Mouse (Mus musculus) hindbrain, embryonic 11.5 days (tissue): Measurements from ENCODE around the gene Madcam1. TPM values are rescaled to one million over a fixed set of nuclear protein-coding genes. Genes with fewer than 3 reads are reported as not detected.

ENCODE experiments used
- ATAC-seq: fragments of 200-750 bp; cut with Nextera tagmentation; 2 replicates; pipeline ENCODE4 v1.8.0; 2017; ENCODE audit warnings: mild to moderate bottlenecking, moderate TSS enrichment, moderate library complexity; ENCODE audit not compliant: low FRiP score
- DNase-seq: peaks from one replicate; pipeline ENCODE4 v3.0.0-alpha.2; 2015; ENCODE audit warnings: low spot score
- H3K27ac ChIP-seq: fragments of 300-500 bp; sonication (generic); 2 replicates; pipeline ENCODE4 v1.5.1; 2014; ENCODE audit warnings: mild to moderate bottlenecking, low read depth, low read length
- H3K27me3 ChIP-seq: fragments of 300-500 bp; sonication (generic); 2 replicates; pipeline ENCODE4 v1.6.1; 2014; ENCODE audit warnings: mild to moderate bottlenecking, low read length, moderate library complexity, mixed read lengths; ENCODE audit not compliant: control insufficient read depth, insufficient read depth
- H3K36me3 ChIP-seq: fragments of 300-500 bp; sonication (generic); 2 replicates; pipeline ENCODE4 v1.6.1; 2014; ENCODE audit warnings: mild to moderate bottlenecking, low read length, moderate library complexity, mixed read lengths; ENCODE audit not compliant: control insufficient read depth, insufficient read depth
- H3K4me1 ChIP-seq: fragments of 300-500 bp; sonication (generic); replicated peaks from 2 replicates; pipeline ENCODE4 v1.6.1; 2014; ENCODE audit warnings: low read length, mixed read lengths; ENCODE audit not compliant: control insufficient read depth, insufficient read depth
- H3K4me2 ChIP-seq: fragments of 300-500 bp; sonication (generic); replicated peaks from 2 replicates; pipeline ENCODE4 v1.6.1; 2014; ENCODE audit warnings: mild to moderate bottlenecking, low read depth, low read length
- H3K4me3 ChIP-seq: fragments of 300-500 bp; sonication (generic); 2 replicates; pipeline ENCODE4 v1.5.1; 2014; ENCODE audit warnings: low read depth, low read length
- H3K9ac ChIP-seq: fragments of 300-500 bp; sonication (generic); 2 replicates; pipeline ENCODE4 v1.6.1; 2014; ENCODE audit warnings: low read depth, low read length
- H3K9me3 ChIP-seq: fragments of 300-500 bp; sonication (generic); 2 replicates; pipeline ENCODE4 v1.6.1; 2016; ENCODE audit warnings: low read length; ENCODE audit not compliant: control insufficient read depth
- WGBS: fragments of 180-500 bp; shearing (Covaris S2); extraction: QIAGEN DNeasy Blood & Tissue Kit; methylation state at CpG from one replicate; pipeline ENCODE4 v1.1.7; 2014; 5-methylcytosine and 5-hydroxymethylcytosine counted together
- polyA plus RNA-seq: library from polyadenylated mRNA; unstranded; fragments of >200 nt; fragmentation: Nextera tagmentation; extraction: Ambion mirVana; gene quantifications from 2 replicates; pipeline ENCODE4 v1.2.1, GENCODE M21; 2014

Madcam1 gene
- polyA plus RNA-seq, 1 experiment from 2014 or later: 1.6 TPM

DNA sequence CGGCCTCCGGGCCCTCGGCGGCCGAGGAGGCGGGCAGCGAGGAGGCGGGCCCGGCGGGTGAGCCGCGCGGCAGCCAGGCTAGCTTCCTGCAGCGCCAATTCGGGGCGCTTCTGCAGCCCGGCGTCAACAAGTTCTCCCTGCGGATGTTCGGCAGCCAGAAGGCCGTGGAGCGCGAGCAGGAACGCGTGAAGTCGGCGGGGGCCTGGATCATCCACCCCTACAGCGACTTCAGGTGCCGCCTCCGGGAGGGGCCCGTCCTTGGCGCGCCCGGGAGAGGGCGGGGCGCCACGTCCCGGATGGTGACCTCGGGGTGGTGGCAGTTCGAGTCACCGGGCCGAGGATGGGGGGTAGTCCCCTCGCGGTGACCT, 52.6 kb downstream of the Madcam1 start:
- DNase-seq (peak; percentile 51), ATAC-seq (no peak)
- H3K9me3 ChIP-seq: no peaks in the 10 kb centered on the region
- H3K9ac ChIP-seq: 0 out of 2 replicates have a peak overlapping the region, but pooled peaks have one; percentile 3
- H3K27ac ChIP-seq: no peak overlapping the region
- H3K4me1 ChIP-seq: no peaks in the 10 kb centered on the region
- no peaks in the 10 kb centered on the region for H3K36me3 ChIP-seq
- peak overlapping the region; percentile 37 for H3K4me3 ChIP-seq
- H3K27me3 ChIP-seq: peaks cover 45% of the 10 kb centered on the region
- H3K4me2 ChIP-seq: peak overlapping the region; percentile 73
- WGBS: 1% methylated on average over 41 of the region's 44 CpGs

DNA sequence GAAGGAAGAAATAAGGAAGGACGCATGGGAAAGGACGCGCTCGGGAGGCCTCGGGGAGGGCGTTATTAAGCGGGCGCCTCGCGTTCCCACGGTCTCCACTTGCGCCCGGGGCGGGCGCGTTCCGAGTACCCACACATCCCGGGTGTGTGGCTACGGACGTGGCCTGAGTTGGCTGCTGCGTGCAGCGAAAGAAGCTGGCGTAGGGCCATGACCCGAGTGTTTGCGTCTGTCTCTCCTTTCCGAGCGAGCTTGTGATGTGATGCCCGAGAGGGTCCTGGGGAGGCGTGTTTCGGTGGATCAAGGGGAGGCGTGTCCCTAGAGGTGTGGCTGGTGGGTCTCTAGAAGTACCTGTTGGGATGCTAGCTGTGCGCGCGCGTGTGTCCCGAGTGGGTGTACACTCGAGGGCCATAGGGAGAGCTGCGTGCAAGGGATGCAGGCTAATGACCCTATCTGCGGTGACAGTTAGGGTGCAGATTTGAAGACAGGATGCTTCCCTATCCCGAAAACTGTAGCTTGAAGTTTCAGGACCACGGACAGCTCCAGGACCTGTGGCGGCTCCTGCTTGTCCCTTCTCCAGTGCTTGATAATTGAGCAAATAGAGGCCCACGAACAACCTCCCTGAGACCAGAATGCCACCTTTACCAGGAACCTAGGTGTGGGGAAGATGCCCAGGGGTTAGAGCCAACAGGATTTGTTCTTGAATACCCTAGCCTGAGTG, 53.4 kb downstream of the Madcam1 start:
- no peak for ATAC-seq
- peak; percentile 83 for DNase-seq
- Histone ChIP-seq H3K36me3 (no peaks in the 10 kb centered on the region), H3K27ac (no peak overlapping the region), H3K4me3 (peak overlapping the region; percentile 37; the same call in 1 of the 2 replicates), H3K4me1 (no peaks in the 10 kb centered on the region), H3K9ac (no peak overlapping the region), H3K4me2 (peak overlapping the region; percentile 73), H3K27me3 (peaks cover 45% of the 10 kb centered on the region), H3K9me3 (no peaks in the 10 kb centered on the region)
- 5% methylated on average over 43 of the region's 43 CpGs for WGBS

Other genes starting within 250 kb of the Madcam1 start
- gene Vmn2r83, start 195.8 kb upstream of the Madcam1 start, polyA plus RNA-seq: not detected in 2 replicates
- 12.4 and 16.1 TPM in 2 replicates for gene Plpp2, start 130.8 kb upstream of the Madcam1 start, polyA plus RNA-seq
- 35.4 and 37.8 TPM in 2 replicates for gene Mier2, start 109.4 kb upstream of the Madcam1 start, polyA plus RNA-seq
- gene Theg, start 77.2 kb upstream of the Madcam1 start, polyA plus RNA-seq: not detected in 2 replicates
- 0.06 and 0.19 TPM in 2 replicates for gene C2cd4c, start 50.5 kb upstream of the Madcam1 start, polyA plus RNA-seq
- 11.7 and 12.4 TPM in 2 replicates for gene Shc2, start 26.6 kb upstream of the Madcam1 start, polyA plus RNA-seq
- not detected in 2 replicates for gene Odf3l2, start 18.8 kb upstream of the Madcam1 start, polyA plus RNA-seq
- 69.6 and 70.8 TPM in 2 replicates for gene Tpgs1, start 4.8 kb downstream of the Madcam1 start, polyA plus RNA-seq
- 153 and 159 TPM in 2 replicates for gene Cdc34, start 17.6 kb downstream of the Madcam1 start, polyA plus RNA-seq
- gene Gzmm, start 24.5 kb downstream of the Madcam1 start, polyA plus RNA-seq: 0.42 and 0.73 TPM in 2 replicates
- 595 and 605 TPM in 2 replicates for gene Bsg, start 39.9 kb downstream of the Madcam1 start, polyA plus RNA-seq
- gene Hcn2, start 52.1 kb downstream of the Madcam1 start, polyA plus RNA-seq: 0.15 and 0.20 TPM in 2 replicates
- gene Polrmt, start 82.0 kb downstream of the Madcam1 start, polyA plus RNA-seq: 23.5 and 26.8 TPM in 2 replicates
- gene Fgf22, start 90.5 kb downstream of the Madcam1 start, polyA plus RNA-seq: 0.18 and 0.48 TPM in 2 replicates
- gene Rnf126, start 102.4 kb downstream of the Madcam1 start, polyA plus RNA-seq: 79.4 and 80.5 TPM in 2 replicates
- 1.5 TPM in 2 replicates for gene Fstl3, start 112.7 kb downstream of the Madcam1 start, polyA plus RNA-seq
- 0.13 TPM in 1 of 2 replicates, not detected in the other for gene Prss57, start 126.4 kb downstream of the Madcam1 start, polyA plus RNA-seq
- gene Palm, start 129.0 kb downstream of the Madcam1 start, polyA plus RNA-seq: 129 and 132 TPM in 2 replicates
- gene Misp, start 156.4 kb downstream of the Madcam1 start, polyA plus RNA-seq: 0.59 and 0.69 TPM in 2 replicates
- gene Ptbp1, start 189.9 kb downstream of the Madcam1 start, polyA plus RNA-seq: 141 and 152 TPM in 2 replicates
- gene Prtn3, start 209.9 kb downstream of the Madcam1 start, polyA plus RNA-seq: 9.4 and 10.5 TPM in 2 replicates
- gene Plppr3, start 210.1 kb downstream of the Madcam1 start, polyA plus RNA-seq: 129 and 150 TPM in 2 replicates
- gene Elane, start 221.7 kb downstream of the Madcam1 start, polyA plus RNA-seq: 0.67 TPM in 1 of 2 replicates, not detected in the other
- not detected in 2 replicates for gene Cfd, start 226.3 kb downstream of the Madcam1 start, polyA plus RNA-seq
- gene Med16, start 244.4 kb downstream of the Madcam1 start, polyA plus RNA-seq: 33.7 and 41.8 TPM in 2 replicates
- 23.6 and 25.3 TPM in 2 replicates for gene Gm26602, start 246.3 kb downstream of the Madcam1 start, polyA plus RNA-seq